Mouse (Mus musculus) heart, postnatal 4 days (tissue): Measurements from ENCODE around the gene Cops4. TPM values are rescaled to one million over a fixed set of nuclear protein-coding genes. Genes with fewer than 3 reads are reported as not detected.
A peak's percentile ranks its signal among the peaks of the same experiment; 100 is the strongest.

Source experiments
- DNase-seq: peaks from one replicate; pipeline ENCODE4 v3.0.0; 2021
- total RNA-seq, 2 experiments: library from RNA; stranded (reverse); gene quantifications; 2 replicates each; pipeline ENCODE4 v1.2.3; 2021

The Cops4 gene
- total RNA-seq, 2 experiments from 2014 or later, result 91.8 to 92.3 TPM

- DNase-seq, result peak; percentile 19
Measured at GRCm38 (mm10) chr5:100546294-100547080, 28.4 kb downstream of the Cops4 start.

- DNase-seq, result no peak
Measured at GRCm38 (mm10) chr5:100548236-100548635, 30.1 kb downstream of the Cops4 start.

GRCm38 (mm10) chr5:100549311-100549710 lies 31.2 kb downstream of the Cops4 start:
- no peak for DNase-seq

GRCm38 (mm10) chr5:100550151-100550550 lies 32.0 kb downstream of the Cops4 start:
- no peak for DNase-seq

- no peak for DNase-seq
Measured at GRCm38 (mm10) chr5:100551952-100552351, 33.8 kb downstream of the Cops4 start.

- no peak for DNase-seq
Measured at GRCm38 (mm10) chr5:100553426-100553825, 35.3 kb downstream of the Cops4 start.

GRCm38 (mm10) chr5:100557019-100557418 lies 38.9 kb downstream of the Cops4 start:
- DNase-seq, result no peak

- no peak for DNase-seq
Measured at GRCm38 (mm10) chr5:100557537-100557936, 39.4 kb downstream of the Cops4 start.

GRCm38 (mm10) chr5:100558783-100559182 lies 40.7 kb downstream of the Cops4 start:
- no peak for DNase-seq

GRCm38 (mm10) chr5:100559357-100559756 lies 41.2 kb downstream of the Cops4 start:
- DNase-seq, result no peak

- no peak for DNase-seq
Measured at GRCm38 (mm10) chr5:100562702-100563101, 44.6 kb downstream of the Cops4 start.

- no peak for DNase-seq
Measured at GRCm38 (mm10) chr5:100566798-100567197, 48.7 kb downstream of the Cops4 start.

- DNase-seq, result no peak
Measured at GRCm38 (mm10) chr5:100567258-100568032, 49.3 kb downstream of the Cops4 start.

GRCm38 (mm10) chr5:100568177-100568576 lies 50.1 kb downstream of the Cops4 start:
- no peak for DNase-seq

- DNase-seq, result no peak
Measured at GRCm38 (mm10) chr5:100568802-100569201, 50.7 kb downstream of the Cops4 start.

GRCm38 (mm10) chr5:100569250-100569934 lies 51.3 kb downstream of the Cops4 start:
- DNase-seq, result no peak

GRCm38 (mm10) chr5:100569997-100570595 lies 52.0 kb downstream of the Cops4 start:
- no peak for DNase-seq

GRCm38 (mm10) chr5:100570716-100571115 lies 52.6 kb downstream of the Cops4 start:
- DNase-seq, result no peak

- no peak for DNase-seq
Measured at GRCm38 (mm10) chr5:100572069-100572468, 54.0 kb downstream of the Cops4 start, which contains the start of gene Plac8. Gene Plac8 (minus strand): TSS chr5:100572245.

GRCm38 (mm10) chr5:100573256-100573655 lies 55.1 kb downstream of the Cops4 start:
- DNase-seq, result no peak

GRCm38 (mm10) chr5:100574771-100575170 lies 56.7 kb downstream of the Cops4 start:
- DNase-seq, result no peak

- no peak for DNase-seq
Measured at GRCm38 (mm10) chr5:100578863-100579411, 60.8 kb downstream of the Cops4 start.
